Mouse (Mus musculus): Measurements from ENCODE around the gene Nedd4. TPM values are rescaled to one million over a fixed set of nuclear protein-coding genes. Genes with fewer than 3 reads are reported as not detected.

The Nedd4 gene
- polyA plus RNA-seq, 1 experiment: 159 TPM

DNA sequence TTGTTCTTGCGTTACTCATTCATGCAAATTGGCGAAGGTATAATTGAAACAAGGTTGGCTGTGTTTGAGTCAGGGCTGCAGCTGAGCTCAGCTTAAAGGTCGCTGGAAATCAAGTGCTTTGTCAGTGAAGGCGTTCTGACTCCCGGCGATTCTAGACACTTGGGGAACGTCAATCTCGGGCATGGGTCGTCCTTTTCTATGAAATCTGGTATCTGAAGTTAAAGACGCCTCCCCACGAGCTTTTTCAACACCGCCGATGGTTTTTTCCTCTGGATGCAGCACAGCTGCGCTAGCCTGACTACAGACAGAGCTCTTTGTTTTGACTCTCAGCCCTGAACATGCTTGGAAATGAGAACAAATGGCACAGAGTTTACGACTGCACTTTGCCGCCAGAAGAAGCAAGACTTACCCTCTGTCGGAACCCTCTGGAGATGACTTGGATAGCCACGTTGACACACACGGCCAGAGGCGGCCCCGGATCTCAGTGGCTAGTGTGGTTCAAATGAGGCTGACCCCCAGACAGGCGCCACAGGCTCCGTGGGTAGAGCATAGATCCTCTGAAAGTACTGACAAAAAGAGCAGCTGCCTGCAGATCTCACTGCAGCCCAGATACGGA lies 31.0 kb downstream of the Nedd4 start:
- TF ChIP-seq GATA1 (IDR thresholded peaks at IDR 0.05; ENCODE audit: low read length): no peak

DNA sequence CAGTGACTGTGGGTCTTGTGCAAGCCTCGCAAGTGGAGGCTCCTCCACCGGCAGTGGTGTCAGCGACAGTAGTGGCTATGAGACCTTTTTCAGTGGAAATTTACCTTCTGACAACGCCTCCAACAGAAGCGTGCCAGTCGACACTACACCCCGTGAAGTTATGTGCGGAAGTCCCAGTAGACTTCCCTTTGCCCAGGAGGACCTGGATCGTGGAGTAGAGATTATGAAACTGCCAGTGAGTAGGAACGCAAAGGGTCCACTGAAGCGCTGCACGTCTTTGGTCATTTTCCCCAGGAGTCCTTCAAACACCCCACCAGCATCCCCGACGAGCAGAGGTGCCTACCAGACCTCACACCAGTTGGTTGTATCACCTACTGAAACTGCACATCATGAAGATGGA lies 31.7 kb downstream of the Nedd4 start:
- no peak for TF ChIP-seq GATA1 (IDR thresholded peaks at IDR 0.05; ENCODE audit: low read length)

DNA sequence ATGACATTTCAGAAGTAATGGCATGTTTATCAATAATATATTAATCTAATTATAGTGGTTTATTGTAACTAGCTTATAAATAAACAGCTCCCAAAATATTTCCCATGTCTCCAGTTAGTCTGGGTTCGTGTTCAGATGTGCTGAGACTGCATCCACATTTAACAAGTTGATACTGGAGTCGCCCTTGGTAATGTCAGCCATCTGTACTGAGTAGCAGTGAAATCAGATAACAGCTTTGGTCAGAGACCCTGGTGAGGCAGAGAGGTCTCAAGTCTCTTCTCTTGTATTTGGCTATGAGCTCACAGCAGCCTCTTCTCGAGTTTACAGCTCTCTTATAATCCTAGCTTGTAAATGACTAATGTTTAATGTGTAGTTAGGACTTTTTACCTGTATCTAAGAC lies 34.4 kb downstream of the Nedd4 start:
- no peak for TF ChIP-seq GATA1 (IDR thresholded peaks at IDR 0.05; ENCODE audit: low read length)

DNA sequence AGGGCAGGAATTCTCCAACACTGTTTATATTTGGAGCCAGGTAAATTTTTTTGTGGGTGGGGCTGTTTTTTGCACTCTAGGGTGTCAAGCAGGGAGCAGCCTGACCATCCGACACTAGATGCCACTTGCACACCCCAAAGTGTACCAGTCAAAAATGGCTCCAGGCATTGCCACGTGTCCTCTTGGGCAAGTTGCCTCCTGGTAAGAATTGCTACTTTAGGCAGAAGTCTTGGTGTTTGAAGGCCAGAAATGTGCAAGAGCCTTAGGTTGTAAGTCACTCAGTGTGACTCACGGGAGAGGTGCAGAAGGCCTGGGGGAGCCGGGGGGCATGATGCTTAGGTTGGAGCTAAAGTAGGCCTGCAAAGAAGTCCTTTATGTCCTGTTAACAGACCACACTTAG lies 35.6 kb downstream of the Nedd4 start:
- no peak for TF ChIP-seq GATA1 (IDR thresholded peaks at IDR 0.05; ENCODE audit: low read length)

DNA sequence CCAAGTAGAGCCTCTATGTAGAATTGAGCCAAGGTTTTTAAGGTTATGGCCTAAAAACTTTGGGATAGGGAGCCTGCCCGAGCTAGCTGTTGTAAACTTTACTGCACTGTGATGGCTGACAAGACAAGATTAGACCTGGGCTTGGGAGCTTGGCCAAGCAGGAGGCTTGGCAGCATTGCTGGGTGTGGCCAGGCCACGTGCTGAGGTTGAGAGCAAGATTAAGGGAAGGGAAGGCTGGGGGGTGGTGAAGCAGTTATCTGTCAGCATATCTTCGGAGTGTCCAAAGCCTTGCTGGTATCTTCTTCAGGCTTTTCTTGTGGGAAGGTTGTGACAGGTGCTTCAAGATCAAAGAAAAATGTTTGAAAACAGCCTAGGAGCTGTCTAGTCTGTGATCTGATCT lies 37.6 kb downstream of the Nedd4 start:
- peak; percentile 74 for TF ChIP-seq GATA1 (IDR thresholded peaks at IDR 0.05; ENCODE audit: low read length)

DNA sequence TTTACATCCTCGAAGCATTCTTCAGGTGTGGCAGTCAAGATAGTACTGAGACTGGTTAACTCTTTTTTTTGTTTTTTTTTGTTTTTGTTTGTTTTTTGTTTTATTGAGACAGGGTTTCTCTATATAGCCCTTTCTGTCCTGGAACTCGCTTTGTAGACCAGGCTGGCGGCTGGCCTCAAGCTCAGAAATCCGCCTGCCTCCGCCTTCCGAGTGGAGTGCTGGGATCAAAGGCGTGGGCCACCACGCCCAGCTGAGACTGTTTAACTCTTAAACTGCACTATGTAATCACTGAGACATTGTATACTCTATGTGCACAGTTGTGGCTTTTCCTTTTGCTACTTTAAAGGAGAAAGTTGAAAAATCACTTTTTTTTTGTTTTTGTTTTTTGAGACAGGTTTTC lies 39.3 kb downstream of the Nedd4 start:
- TF ChIP-seq GATA1 (IDR thresholded peaks at IDR 0.05; ENCODE audit: low read length): no peak

DNA sequence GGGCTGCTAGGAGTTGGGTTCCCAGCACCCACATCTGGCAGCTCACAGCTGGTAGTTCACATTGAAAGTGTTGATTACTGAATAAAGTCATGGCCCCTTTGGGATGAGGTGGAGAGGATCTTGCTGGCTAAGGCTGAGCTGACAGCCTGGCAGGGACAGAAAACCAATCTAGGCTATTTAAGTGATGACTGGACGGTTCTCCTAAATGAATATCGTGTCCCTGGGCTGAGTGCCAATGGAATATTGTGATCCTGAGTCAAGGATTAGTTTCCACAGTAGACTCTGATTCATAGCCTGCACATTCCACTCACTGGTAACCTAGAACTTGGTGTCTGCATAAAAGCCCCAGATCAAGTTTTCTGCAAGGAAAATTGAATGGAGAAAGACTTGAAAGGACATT lies 39.9 kb downstream of the Nedd4 start:
- TF ChIP-seq GATA1 (IDR thresholded peaks at IDR 0.05; ENCODE audit: low read length): no peak

DNA sequence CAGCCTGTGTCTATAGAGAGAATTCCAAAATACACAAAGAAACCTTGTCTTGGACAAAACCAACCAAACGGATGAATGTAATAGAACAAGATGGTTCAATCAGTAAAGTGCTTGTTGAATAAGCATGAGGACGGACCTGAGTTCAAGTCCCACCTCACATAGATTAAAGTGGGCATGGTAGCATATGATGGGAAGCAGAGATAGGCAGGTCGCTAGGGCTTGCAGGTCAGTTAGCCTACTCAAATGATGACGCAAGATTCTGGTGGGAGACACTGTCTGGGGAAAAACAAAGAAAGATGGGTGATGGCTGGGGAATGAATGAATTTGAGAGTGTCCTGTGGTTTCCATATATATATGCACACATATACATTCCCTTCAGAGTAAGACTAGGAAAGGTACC lies 41.0 kb downstream of the Nedd4 start:
- no peak for TF ChIP-seq GATA1 (IDR thresholded peaks at IDR 0.05; ENCODE audit: low read length)

DNA sequence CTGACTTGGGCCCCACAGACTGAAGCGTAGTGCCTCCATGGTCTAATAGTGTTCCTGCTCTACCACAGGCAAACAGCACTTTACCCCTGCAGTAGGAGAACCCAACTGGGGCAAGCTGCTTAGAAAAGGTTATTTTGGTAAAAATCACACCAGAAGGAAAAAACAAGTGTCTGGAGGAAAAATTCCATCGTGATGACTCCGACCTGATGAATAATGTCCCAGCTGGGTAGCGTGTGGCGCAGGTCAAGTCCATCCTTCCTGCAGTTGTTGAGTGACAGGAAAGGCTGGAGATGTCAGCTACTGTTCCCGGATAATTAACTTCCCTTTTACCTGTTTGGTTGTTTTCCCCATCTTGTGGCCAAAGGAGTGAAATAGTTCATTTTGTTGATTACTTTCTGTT lies 41.6 kb downstream of the Nedd4 start:
- TF ChIP-seq GATA1 (IDR thresholded peaks at IDR 0.05; ENCODE audit: low read length): no peak

DNA sequence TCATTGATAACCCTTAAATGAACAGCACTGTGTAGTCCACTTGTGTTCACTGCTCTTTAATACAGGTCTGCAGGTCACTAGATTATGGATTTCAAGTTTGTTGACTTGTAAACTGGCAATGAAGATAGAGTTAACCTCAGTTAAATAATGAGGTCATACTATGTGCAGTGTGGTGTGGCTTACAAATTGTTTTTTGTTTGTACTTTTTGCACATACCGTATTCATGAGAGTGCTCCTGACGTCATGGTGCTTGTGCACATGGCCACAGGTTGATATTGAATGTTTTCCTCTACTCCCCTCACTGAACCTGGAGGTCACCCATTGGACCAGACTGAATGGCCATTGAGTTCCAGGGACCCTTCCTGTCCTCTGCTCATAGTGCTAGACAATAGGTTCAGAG lies 43.1 kb downstream of the Nedd4 start:
- TF ChIP-seq GATA1 (IDR thresholded peaks at IDR 0.05; ENCODE audit: low read length): no peak

DNA sequence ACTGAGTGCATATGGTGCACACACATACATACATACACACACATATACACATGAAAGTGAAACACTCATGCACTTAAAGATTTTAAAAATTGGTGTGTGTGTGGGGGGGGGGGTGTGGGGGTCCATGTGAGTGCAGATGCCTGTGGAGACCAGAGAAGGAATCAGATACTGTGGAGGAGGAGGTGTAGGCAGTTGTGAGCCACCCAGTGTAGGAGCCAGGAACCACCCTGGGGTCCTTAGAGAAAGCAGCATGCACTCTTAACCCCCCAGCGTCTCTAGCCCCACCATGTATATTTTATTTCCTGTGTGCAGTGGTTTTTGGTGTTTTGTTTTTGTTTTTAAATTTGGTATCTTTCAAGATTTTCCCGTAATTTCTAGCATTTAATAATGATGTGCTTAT lies 45.9 kb downstream of the Nedd4 start:
- TF ChIP-seq GATA1 (IDR thresholded peaks at IDR 0.05; ENCODE audit: low read length): no peak

DNA sequence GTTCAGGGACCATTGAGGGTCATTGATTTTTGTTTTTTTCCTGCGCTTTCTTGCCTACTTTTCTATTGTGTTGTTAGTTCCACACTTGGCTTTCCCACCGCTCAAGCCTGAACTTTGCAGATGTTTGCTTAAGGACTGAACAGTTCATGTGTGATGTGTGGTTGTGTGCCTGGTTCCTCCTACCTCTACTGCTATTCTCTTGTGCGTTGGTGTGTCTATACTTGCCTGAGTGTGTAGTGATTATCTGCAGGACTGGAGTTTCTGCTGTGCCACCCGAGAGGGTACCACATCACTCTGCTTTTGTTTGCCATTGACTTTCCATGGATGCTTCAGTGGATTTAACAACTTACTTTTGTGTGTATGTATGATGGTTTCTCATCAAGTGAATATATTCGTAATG lies 46.5 kb downstream of the Nedd4 start:
- no peak for TF ChIP-seq GATA1 (IDR thresholded peaks at IDR 0.05; ENCODE audit: low read length)

DNA sequence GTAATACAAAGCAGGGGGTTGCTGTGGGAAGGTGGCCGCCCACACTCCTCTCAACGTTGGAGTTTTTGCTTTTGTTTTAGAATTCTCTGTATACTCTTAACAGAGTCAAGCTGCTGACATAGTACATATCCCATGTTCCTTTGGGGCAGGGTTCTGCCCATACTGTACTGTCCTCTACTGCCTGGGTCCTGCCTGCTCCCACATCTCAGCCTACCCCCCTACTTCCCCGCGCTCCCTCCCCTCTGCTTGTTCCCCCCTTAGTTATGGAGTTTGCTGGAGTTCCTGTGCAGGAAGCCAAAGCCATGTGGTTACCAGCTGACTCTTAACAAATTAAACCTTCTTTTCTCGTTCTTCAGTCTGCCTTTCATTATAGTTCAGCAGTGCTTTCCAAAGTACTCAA lies 47.9 kb downstream of the Nedd4 start:
- TF ChIP-seq GATA1 (IDR thresholded peaks at IDR 0.05; ENCODE audit: low read length): no peak

DNA sequence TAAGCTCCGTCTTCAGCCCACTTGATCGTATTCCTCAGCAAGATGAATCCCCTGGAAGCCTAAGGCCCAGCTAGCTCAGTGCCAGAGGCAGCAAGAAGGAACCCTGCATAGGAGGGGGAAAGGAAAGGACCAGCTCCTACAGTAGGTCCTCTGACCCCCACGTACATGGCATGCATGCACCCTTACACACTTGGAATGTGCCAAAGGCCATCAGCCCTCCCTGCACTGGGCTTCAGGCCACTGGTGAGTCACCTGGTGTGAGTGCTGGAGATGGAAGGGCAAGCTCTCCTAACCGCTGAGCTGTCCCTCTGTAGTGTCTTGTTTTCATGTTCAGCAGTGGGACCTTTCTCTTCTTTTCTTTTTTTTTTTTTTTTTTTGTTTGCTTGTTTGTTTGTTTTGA lies 52.8 kb downstream of the Nedd4 start:
- no peak for TF ChIP-seq GATA1 (IDR thresholded peaks at IDR 0.05; ENCODE audit: low read length)

DNA sequence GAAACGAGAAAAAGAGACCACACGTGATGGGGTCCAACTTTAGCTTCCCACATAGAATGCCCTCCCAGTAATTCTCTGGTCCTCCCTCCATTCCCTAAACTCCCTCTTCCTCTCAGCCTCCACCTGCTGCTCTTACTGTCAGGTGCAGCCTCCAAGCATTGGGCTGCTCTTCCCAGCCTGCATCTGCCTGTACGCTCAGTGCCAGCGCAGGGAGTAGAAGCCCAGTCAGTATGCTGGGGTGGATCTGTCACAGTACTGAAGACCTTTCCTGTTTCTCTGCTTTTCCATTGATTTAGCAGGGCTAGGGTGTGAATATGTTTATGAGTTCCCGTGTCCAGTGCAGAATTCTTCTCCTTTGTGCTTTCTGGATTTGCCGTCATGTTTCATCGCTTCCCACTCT lies 54.1 kb downstream of the Nedd4 start:
- TF ChIP-seq GATA1 (IDR thresholded peaks at IDR 0.05; ENCODE audit: low read length): no peak

DNA sequence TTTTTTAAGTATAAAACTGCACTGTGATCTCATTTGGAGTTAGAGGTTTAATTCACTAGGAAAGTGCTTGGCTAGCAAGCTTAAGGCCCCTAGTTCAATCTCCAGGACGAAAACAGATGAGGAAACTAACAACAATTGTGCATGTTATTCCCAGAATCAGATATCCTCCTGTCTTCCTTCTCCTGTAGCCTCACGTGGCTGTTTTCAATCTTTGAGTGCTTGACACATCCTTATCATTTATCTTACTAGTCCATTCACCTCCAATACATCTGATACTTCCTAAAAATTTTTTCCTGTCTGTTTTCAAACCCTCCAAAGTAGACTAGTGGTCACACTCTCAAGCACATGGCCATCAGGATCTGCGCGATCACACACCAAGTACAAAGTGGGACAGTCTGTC lies 57.0 kb downstream of the Nedd4 start:
- TF ChIP-seq GATA1 (IDR thresholded peaks at IDR 0.05; ENCODE audit: low read length): no peak

DNA sequence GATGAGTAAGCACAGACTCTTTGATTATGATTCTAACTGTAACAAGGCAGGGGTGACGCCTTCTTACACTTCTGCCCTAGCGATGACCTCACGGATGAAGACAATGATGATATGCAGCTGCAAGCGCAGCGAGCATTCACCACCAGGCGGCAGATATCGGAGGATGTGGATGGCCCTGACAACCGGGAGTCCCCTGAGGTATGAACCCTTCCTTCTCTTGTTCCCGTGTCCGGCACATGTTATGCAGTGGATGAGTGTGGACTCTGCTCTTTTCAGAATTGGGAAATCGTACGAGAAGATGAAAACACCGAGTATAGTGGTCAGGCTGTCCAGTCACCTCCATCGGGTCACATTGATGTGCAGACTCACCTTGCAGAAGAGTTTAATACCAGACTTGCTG lies 59.1 kb downstream of the Nedd4 start:
- TF ChIP-seq GATA1 (IDR thresholded peaks at IDR 0.05; ENCODE audit: low read length): no peak

DNA sequence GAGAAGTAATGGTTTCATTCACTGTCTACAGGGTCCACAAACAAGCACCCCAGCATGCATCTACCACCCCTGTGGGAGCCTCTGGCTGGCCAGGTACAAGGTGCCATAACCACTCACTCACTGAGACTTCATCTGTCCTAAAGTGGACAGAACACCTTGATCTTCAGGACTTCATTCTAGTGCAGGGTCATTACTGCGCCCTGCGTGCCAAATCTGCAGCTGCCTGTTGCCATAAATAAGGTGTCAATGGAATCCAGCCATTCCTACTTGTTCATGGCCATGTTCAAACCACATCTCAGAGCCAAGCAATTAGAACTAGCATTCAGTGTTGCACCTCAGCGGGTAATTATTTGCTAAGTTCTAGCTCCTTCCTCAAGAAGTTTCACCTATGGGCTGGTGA lies 60.5 kb downstream of the Nedd4 start:
- no peak for TF ChIP-seq GATA1 (IDR thresholded peaks at IDR 0.05; ENCODE audit: low read length)

Measured in G1E-ER4 (cell line).